Mouse (Mus musculus) cortical plate, adult 2 months (tissue): ENCODE measurements around the gene Samd4. TPM values are rescaled to one million over a fixed set of nuclear protein-coding genes. Genes with fewer than 3 reads are reported as not detected.
A peak's percentile ranks its signal among the peaks of the same experiment; 100 is the strongest.

Experiments
- H3K27ac ChIP-seq: fragments of 200-500 bp; 2 replicates; pipeline ENCODE4 v1.5.1; 2012; ENCODE audit warnings: low read length, control low read depth, inconsistent platforms; ENCODE audit not compliant: insufficient read depth
- H3K4me1 ChIP-seq: fragments of 200-500 bp; 2 replicates; pipeline ENCODE4 v1.6.1; 2011; ENCODE audit warnings: low read length; ENCODE audit not compliant: control insufficient read depth, insufficient read depth
- H3K4me3 ChIP-seq: fragments of 200-500 bp; 2 replicates; pipeline ENCODE4 v1.5.1; 2011; ENCODE audit warnings: mild to moderate bottlenecking, low read length, control low read depth; ENCODE audit not compliant: insufficient read depth
- CTCF ChIP-seq: fragments of 200-500 bp; IDR thresholded peaks from 2 replicates; pipeline ENCODE4 v1.5.1; 2011; ENCODE audit warnings: mild to moderate bottlenecking, control low read depth, low read length; ENCODE audit not compliant: insufficient read depth; ENCODE audit errors: extremely low read depth
- POLR2A ChIP-seq: fragments of 200-500 bp; IDR thresholded peaks from 2 replicates; pipeline ENCODE4 v1.6.1; 2011; ENCODE audit warnings: mild to moderate bottlenecking, low read length, control low read depth; ENCODE audit not compliant: insufficient read depth; ENCODE audit errors: extremely low read depth
- polyA plus RNA-seq: library from polyadenylated mRNA; depleted of rRNA; stranded (reverse); fragments of >200 nt; gene quantifications from 2 replicates; pipeline ENCODE4 v1.2.3, GENCODE M21; 2012

Gene Samd4
- polyA plus RNA-seq, 1 experiment, result 14.0 TPM

DNA sequence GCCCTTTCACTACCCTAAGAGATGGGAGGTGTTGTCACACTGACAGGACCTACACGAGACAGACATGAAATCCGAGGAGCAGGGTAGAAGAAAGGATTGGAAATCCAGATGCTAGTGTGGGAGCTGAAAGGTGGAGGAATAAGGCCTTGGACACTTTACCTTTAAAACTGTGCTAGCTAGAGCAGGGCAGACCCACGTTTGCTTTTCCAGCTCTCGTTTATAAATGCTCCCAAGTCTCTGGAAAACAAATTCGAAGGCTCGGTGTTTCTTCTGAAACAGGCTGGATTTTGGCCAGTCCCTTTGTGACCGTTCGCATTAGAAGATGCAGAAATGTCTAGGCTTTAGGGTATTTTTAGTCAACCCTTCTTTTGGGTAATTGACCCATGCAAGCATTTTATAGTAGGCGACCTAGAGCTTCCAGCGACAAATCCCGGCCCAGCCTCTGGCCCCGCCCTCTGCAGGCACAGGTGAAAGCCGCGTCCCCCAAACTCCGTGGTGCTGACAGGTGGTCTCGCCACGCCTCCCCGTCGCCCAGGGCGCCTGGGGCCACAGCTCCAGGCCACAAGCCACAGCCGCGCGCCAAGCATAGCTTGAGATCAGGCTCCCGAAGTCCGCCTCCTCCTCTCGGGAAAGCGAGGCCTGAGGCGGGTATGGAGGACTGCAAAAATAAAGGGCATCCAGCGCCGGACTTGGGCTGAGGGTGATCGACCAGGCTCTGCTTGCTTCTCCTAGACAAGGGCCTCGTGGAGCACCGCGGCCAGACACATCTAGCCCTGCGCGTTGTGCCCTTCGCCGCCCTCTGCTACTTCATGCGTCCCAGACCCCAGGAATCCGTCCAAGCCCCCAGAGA is 848 bp upstream of the Samd4 start:
- no peak for TF ChIP-seq POLR2A
- no peak for TF ChIP-seq CTCF
- H3K4me1 ChIP-seq, result peaks cover 7% of the 10 kb centered on the region
- H3K4me3 ChIP-seq, result peak overlapping the region; percentile 70
- H3K27ac ChIP-seq, result peak overlapping the region; percentile 78; the same call in 1 of the 2 replicates

DNA sequence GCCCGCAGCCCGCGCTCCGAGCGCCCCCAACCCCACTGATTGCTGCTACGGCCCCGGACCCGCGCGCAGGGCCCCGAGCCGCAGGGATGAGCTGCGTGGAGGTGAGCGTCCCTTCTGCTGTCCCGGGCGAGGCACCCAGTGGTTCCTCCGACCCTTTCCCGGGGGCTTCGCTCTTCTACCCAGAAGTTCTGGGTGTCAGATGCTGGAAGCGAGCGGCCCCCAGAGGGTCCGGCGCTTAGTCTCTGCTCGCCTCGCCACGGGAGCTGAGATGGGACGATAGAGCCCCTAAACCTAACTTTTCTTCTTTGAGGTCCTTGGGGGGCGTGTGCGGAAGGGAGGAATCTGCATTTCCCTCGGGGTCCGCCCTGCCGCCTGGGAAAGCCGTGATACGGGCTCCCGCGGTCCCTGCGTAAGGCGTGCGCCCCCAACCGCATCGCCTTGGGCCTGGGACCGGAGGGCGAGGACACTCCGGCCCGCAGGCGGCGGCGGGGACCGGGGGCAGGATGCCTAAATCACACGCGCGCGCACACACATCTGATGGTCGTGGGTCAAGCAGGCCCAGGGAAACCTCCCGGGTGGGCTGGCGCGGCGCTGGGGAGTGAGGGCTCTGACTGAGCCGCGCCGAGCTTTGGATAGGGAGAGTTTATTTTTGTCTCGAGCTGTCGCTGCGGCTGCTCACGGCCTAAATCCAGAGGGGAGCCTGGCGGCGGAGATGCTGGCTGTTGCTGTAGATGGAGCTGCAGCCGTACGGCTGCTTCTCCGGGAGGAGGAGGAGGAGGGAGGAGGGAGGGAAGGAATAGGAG is 615 bp downstream of the Samd4 start:
- peak overlapping the region; percentile 70 for H3K4me3 ChIP-seq
- TF ChIP-seq CTCF (no peak), POLR2A (0 out of 2 replicates have a peak, but pooled peaks have one; percentile 29)

GRCm38 (mm10) chr14:46883871-46884441 is 1.3 kb downstream of the Samd4 start:
- TF ChIP-seq CTCF (no peak), POLR2A (no peak)
- H3K4me1 ChIP-seq, result peaks cover 7% of the 10 kb centered on the region
- peak overlapping the region; percentile 70 for H3K4me3 ChIP-seq
- H3K27ac ChIP-seq, result 0 out of 2 replicates have a peak overlapping the region, but pooled peaks have one; percentile 35

More for the DNA sequence above, 615 bp downstream of the Samd4 start:
- Histone ChIP-seq H3K4me1 (peaks cover 7% of the 10 kb centered on the region), H3K27ac (peak overlapping the region; percentile 54)

GRCm38 (mm10) chr14:46884701-46885428 is 2.2 kb downstream of the Samd4 start:
- Histone ChIP-seq H3K4me1 (peaks cover 7% of the 10 kb centered on the region), H3K27ac (no peak overlapping the region), H3K4me3 (peak overlapping the region; percentile 70)
- TF ChIP-seq CTCF, result no peak
- TF ChIP-seq POLR2A, result peak; percentile 21; the same call in 1 of the 2 replicates

GRCm38 (mm10) chr14:46885429-46885755 is 2.7 kb downstream of the Samd4 start:
- Histone ChIP-seq H3K27ac (no peak overlapping the region), H3K4me1 (peaks cover 7% of the 10 kb centered on the region), H3K4me3 (peak overlapping the region; percentile 70)
- TF ChIP-seq POLR2A, result no peak
- 0 out of 2 replicates have a peak, but pooled peaks have one; percentile 5 for TF ChIP-seq CTCF

DNA sequence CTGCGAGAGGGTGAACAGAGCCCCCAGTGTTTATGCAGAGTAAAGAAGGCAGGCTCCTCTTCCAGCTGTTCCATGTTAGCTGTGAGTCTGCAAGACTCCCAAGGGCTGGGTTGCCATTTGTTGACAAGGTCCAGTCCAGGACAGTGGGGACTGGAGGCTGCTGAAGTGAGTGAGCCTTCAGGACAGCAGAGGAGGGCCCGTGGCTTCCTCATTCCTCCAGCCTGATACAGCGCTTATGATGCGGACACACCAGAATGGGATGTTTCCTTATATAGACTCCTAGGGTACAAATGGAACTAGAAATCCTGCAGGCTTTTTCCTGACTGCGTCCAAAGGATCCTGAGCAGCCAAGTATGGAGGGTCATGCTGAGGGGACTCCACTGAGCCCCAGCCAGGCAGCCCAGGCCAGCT is 3.2 kb downstream of the Samd4 start:
- H3K4me1 ChIP-seq, result peaks cover 7% of the 10 kb centered on the region
- H3K27ac ChIP-seq, result 0 out of 2 replicates have a peak overlapping the region, but pooled peaks have one; percentile 36
- H3K4me3 ChIP-seq, result peak overlapping the region; percentile 70
- no peak for TF ChIP-seq POLR2A
- TF ChIP-seq CTCF, result no peak

DNA sequence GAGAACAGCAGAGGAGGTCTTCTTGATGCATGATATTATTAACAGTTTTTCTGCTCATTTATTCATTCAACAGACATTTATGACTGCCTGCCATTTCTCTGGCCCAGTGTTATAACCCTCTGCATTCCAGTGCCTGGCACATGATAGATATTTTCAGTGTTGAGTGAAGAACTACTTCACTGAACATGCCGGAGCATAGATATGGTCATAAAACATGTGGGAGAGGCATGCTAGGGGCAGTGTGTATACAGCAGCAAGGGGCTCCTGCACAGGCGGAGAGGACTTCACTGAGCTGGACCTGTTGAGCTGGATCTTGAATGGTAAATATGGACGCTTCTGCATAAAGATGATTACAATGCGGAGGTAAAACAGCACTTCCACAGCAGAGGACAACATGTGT is 6.4 kb downstream of the Samd4 start:
- TF ChIP-seq CTCF, result no peak
- no peak for TF ChIP-seq POLR2A
- Histone ChIP-seq H3K4me3 (no peak overlapping the region), H3K27ac (no peak overlapping the region), H3K4me1 (peaks cover 4% of the 10 kb centered on the region)

DNA sequence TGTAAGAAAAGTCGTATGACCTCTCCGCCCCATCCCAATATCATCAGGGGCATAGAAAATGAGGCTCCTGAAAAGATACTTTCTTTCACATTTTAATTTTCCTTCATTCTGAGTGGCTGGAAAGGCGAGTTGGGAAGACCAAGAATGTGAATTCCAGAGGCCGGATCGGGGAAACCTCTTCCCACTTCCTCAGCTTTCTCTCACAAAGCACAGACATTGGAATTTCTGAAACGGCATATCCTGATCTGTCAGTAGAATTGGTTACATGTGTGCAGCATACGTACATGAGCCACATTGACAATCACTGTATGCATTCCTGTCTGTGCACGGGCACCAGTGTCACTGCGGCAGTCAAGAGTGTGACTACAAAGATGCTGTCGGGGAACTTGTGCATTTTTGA is 11.3 kb downstream of the Samd4 start:
- Histone ChIP-seq H3K4me1 (peaks cover 4% of the 10 kb centered on the region; the same call in 1 of the 2 replicates), H3K27ac (no peak overlapping the region), H3K4me3 (no peak overlapping the region)
- TF ChIP-seq CTCF (no peak), POLR2A (no peak)

DNA sequence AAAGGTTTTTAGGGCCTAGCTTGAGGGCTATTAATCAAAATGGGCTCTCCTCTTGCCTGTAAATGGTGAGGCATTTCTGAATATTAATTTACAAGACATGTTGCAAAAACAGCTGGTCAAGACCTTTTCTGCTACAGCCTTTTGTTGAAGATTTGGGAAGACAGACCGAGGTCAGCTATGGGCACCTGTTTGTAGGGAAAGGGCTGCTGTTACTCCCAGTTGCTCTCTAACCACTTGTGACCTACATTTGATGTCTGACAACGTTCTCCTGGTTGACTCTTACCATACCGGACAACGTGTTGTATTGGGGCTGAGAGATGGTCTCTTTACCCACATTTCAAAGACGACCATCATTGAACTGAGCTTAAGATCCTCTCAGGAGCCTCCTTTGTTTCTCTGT is 15.3 kb downstream of the Samd4 start:
- Histone ChIP-seq H3K4me3 (no peak overlapping the region), H3K4me1 (peaks cover 7% of the 10 kb centered on the region; the same call in 1 of the 2 replicates), H3K27ac (no peak overlapping the region)
- TF ChIP-seq CTCF, result no peak
- no peak for TF ChIP-seq POLR2A
